Mouse (Mus musculus): ENCODE data around the gene Rnf149. TPM values are rescaled to one million over a fixed set of nuclear protein-coding genes. Genes with fewer than 3 reads are reported as not detected.
"Not testable (repeated sequence)": the region's sequence is repeated elsewhere in the genome, so short reads cannot be mapped to it uniquely, and the experiment has no call there.

Rnf149 gene
- polyA plus RNA-seq (2016; fragmentation: Nextera tagmentation; extraction: Ambion mirVana): 18.9 and 22.9 TPM in 2 replicates

GRCm38 (mm10) chr1:39577253-39577705 lies at the start of gene Rnf149:
Rnf149 (minus strand) TSS chr1:39577405.
- Histone ChIP-seq H3K27ac (peak within 1 kb of the TSS; percentile 98), H3K9me3 (no peaks in the 10 kb centered on the region), H3K4me3 (peak within 1 kb of the TSS; percentile 74), H3K27me3 (ENCODE audit: poor library complexity, severe bottlenecking) (no peaks in the 10 kb centered on the region), H3K4me1 (peaks cover 42% of the 10 kb centered on the region), H3K36me3 (replicated peaks) (peaks cover 3% of the 10 kb centered on the region)
- DNase-seq (ENCODE audit: extremely low spot score, low spot score): peak; percentile 94
- under 1% methylated on average over 49 of the region's 49 CpGs for WGBS

- peaks cover 7% of the 10 kb centered on the region; the same call in 1 of the 2 replicates for H3K4me1 ChIP-seq
- no peak overlapping the region for H3K4me3 ChIP-seq
- H3K36me3 ChIP-seq (replicated peaks): no peaks in the 10 kb centered on the region
- H3K27me3 ChIP-seq (ENCODE audit: poor library complexity, severe bottlenecking): no peaks in the 10 kb centered on the region
- WGBS: 80% methylated on average over 3 of the region's 3 CpGs
- H3K27ac ChIP-seq: no peak overlapping the region
- H3K9me3 ChIP-seq: no peaks in the 10 kb centered on the region
- no peak for DNase-seq (ENCODE audit: extremely low spot score, low spot score)
Observed at GRCm38 (mm10) chr1:39625491-39625890, 48.3 kb upstream of the Rnf149 start.

- H3K27ac ChIP-seq: no peak overlapping the region
- peaks cover 7% of the 10 kb centered on the region for H3K4me1 ChIP-seq
- H3K9me3 ChIP-seq: no peaks in the 10 kb centered on the region
- WGBS: 55% methylated on average over 1 of the region's 1 CpGs
- H3K36me3 ChIP-seq (replicated peaks): no peaks in the 10 kb centered on the region
- H3K27me3 ChIP-seq (ENCODE audit: poor library complexity, severe bottlenecking): no peaks in the 10 kb centered on the region
- no peak overlapping the region for H3K4me3 ChIP-seq
- no peak for DNase-seq (ENCODE audit: extremely low spot score, low spot score)
Observed at GRCm38 (mm10) chr1:39623729-39624128, 46.5 kb upstream of the Rnf149 start.

GRCm38 (mm10) chr1:39623106-39623505 lies 45.9 kb upstream of the Rnf149 start:
- H3K27me3 ChIP-seq (ENCODE audit: poor library complexity, severe bottlenecking): no peaks in the 10 kb centered on the region
- H3K4me1 ChIP-seq: peaks cover 11% of the 10 kb centered on the region
- DNase-seq (ENCODE audit: extremely low spot score, low spot score): no peak
- no peak overlapping the region for H3K27ac ChIP-seq
- H3K4me3 ChIP-seq: no peak overlapping the region
- no peaks in the 10 kb centered on the region for H3K36me3 ChIP-seq (replicated peaks)
- WGBS: 92% methylated on average over 5 of the region's 5 CpGs
- H3K9me3 ChIP-seq: no peaks in the 10 kb centered on the region

- H3K27me3 ChIP-seq (ENCODE audit: poor library complexity, severe bottlenecking): no peaks in the 10 kb centered on the region
- no peaks in the 10 kb centered on the region for H3K9me3 ChIP-seq
- DNase-seq (ENCODE audit: extremely low spot score, low spot score): no peak
- H3K4me1 ChIP-seq: peaks cover 19% of the 10 kb centered on the region
- H3K36me3 ChIP-seq (replicated peaks): no peaks in the 10 kb centered on the region
- WGBS: 55% methylated on average over 8 of the region's 8 CpGs
- H3K27ac ChIP-seq: no peak overlapping the region
- H3K4me3 ChIP-seq: no peak overlapping the region
Observed at GRCm38 (mm10) chr1:39618524-39618923, 41.3 kb upstream of the Rnf149 start.

- DNase-seq (ENCODE audit: extremely low spot score, low spot score): no peak
- no peaks in the 10 kb centered on the region for H3K36me3 ChIP-seq (replicated peaks)
- H3K27me3 ChIP-seq (ENCODE audit: poor library complexity, severe bottlenecking): no peaks in the 10 kb centered on the region
- no peak overlapping the region for H3K27ac ChIP-seq
- peaks cover 12% of the 10 kb centered on the region for H3K4me1 ChIP-seq
- no peak overlapping the region for H3K4me3 ChIP-seq
- H3K9me3 ChIP-seq: no peaks in the 10 kb centered on the region
- WGBS: 75% methylated on average over 6 of the region's 6 CpGs
Observed at GRCm38 (mm10) chr1:39615526-39615925, 38.3 kb upstream of the Rnf149 start.

- Histone ChIP-seq H3K27me3 (ENCODE audit: poor library complexity, severe bottlenecking) (no peaks in the 10 kb centered on the region), H3K4me1 (peaks cover 12% of the 10 kb centered on the region), H3K9me3 (no peaks in the 10 kb centered on the region), H3K4me3 (no peak overlapping the region), H3K27ac (no peak overlapping the region), H3K36me3 (replicated peaks) (no peaks in the 10 kb centered on the region)
- WGBS: 24% methylated on average over 11 of the region's 11 CpGs
- DNase-seq (ENCODE audit: extremely low spot score, low spot score): peak; percentile 61
Observed at GRCm38 (mm10) chr1:39614462-39615279, 37.5 kb upstream of the Rnf149 start.

GRCm38 (mm10) chr1:39613061-39613460 lies 35.9 kb upstream of the Rnf149 start:
- 85% methylated on average over 3 of the region's 3 CpGs for WGBS
- H3K27me3 ChIP-seq (ENCODE audit: poor library complexity, severe bottlenecking): no peaks in the 10 kb centered on the region
- H3K36me3 ChIP-seq (replicated peaks): no peaks in the 10 kb centered on the region
- no peaks in the 10 kb centered on the region for H3K9me3 ChIP-seq
- DNase-seq (ENCODE audit: extremely low spot score, low spot score): no peak
- H3K4me3 ChIP-seq: no peak overlapping the region
- peaks cover 8% of the 10 kb centered on the region for H3K4me1 ChIP-seq
- H3K27ac ChIP-seq: no peak overlapping the region

GRCm38 (mm10) chr1:39612491-39612890 lies 35.3 kb upstream of the Rnf149 start:
- no peaks in the 10 kb centered on the region for H3K27me3 ChIP-seq (ENCODE audit: poor library complexity, severe bottlenecking)
- H3K36me3 ChIP-seq (replicated peaks): no peaks in the 10 kb centered on the region
- H3K4me3 ChIP-seq: no peak overlapping the region
- H3K4me1 ChIP-seq: peaks cover 8% of the 10 kb centered on the region
- no peak for DNase-seq (ENCODE audit: extremely low spot score, low spot score)
- H3K9me3 ChIP-seq: no peaks in the 10 kb centered on the region
- 78% methylated on average over 5 of the region's 5 CpGs for WGBS
- H3K27ac ChIP-seq: no peak overlapping the region

- no peaks in the 10 kb centered on the region for H3K9me3 ChIP-seq
- no peak for DNase-seq (ENCODE audit: extremely low spot score, low spot score)
- H3K27ac ChIP-seq: no peak overlapping the region
- H3K36me3 ChIP-seq (replicated peaks): no peaks in the 10 kb centered on the region
- WGBS: 81% methylated on average over 8 of the region's 8 CpGs
- no peaks in the 10 kb centered on the region for H3K27me3 ChIP-seq (ENCODE audit: poor library complexity, severe bottlenecking)
- H3K4me1 ChIP-seq: peaks cover 6% of the 10 kb centered on the region; the same call in 1 of the 2 replicates
- no peak overlapping the region for H3K4me3 ChIP-seq
Observed at GRCm38 (mm10) chr1:39608534-39608933, 31.3 kb upstream of the Rnf149 start.

GRCm38 (mm10) chr1:39602477-39602876 lies 25.3 kb upstream of the Rnf149 start:
- Histone ChIP-seq H3K4me1 (peaks cover 6% of the 10 kb centered on the region; the same call in 1 of the 2 replicates), H3K36me3 (replicated peaks) (no peaks in the 10 kb centered on the region), H3K27ac (no peak overlapping the region), H3K9me3 (no peaks in the 10 kb centered on the region; the same call in 1 of the 2 replicates), H3K4me3 (no peak overlapping the region), H3K27me3 (ENCODE audit: poor library complexity, severe bottlenecking) (no peaks in the 10 kb centered on the region)
- no peak for DNase-seq (ENCODE audit: extremely low spot score, low spot score)
- WGBS: 97% methylated on average over 3 of the region's 3 CpGs

GRCm38 (mm10) chr1:39598726-39599125 lies 21.5 kb upstream of the Rnf149 start:
- no peaks in the 10 kb centered on the region; the same call in 1 of the 2 replicates for H3K9me3 ChIP-seq
- WGBS: 83% methylated on average over 11 of the region's 11 CpGs
- no peaks in the 10 kb centered on the region for H3K4me1 ChIP-seq
- H3K4me3 ChIP-seq: no peak overlapping the region
- no peaks in the 10 kb centered on the region for H3K36me3 ChIP-seq (replicated peaks)
- no peak for DNase-seq (ENCODE audit: extremely low spot score, low spot score)
- no peaks in the 10 kb centered on the region for H3K27me3 ChIP-seq (ENCODE audit: poor library complexity, severe bottlenecking)
- no peak overlapping the region for H3K27ac ChIP-seq

GRCm38 (mm10) chr1:39597135-39597534 lies 19.9 kb upstream of the Rnf149 start:
- H3K4me3 ChIP-seq; H3K36me3 ChIP-seq (replicated peaks): not testable (repeated sequence)
- WGBS: 95% methylated on average over 9 of the region's 9 CpGs

More at GRCm38 (mm10) chr1:39597135-39597534, 19.9 kb upstream of the Rnf149 start:
- not testable (repeated sequence) for H3K4me1 ChIP-seq; H3K9me3 ChIP-seq; H3K27me3 ChIP-seq (ENCODE audit: poor library complexity, severe bottlenecking); DNase-seq (ENCODE audit: extremely low spot score, low spot score); H3K27ac ChIP-seq
